Comparison of ENCODE assay signal across 8 mouse cellular contexts in genomic region chr2:30048101-30048501, GRCm38 (mm10). TPM values are rescaled to one million over a fixed set of nuclear protein-coding genes. Genes with fewer than 3 reads are reported as not detected.
A peak's percentile ranks its signal among the peaks of the same experiment; 100 is the strongest.
DNase-seq lines count a peak whose midpoint lies in the region; ATAC-seq and TF ChIP-seq lines count a peak whose summit lies in the region.

No protein-coding gene starts in this region.

- no peak for ATAC-seq in heart, embryonic 13.5 days (ENCODE audit: extremely low read depth, insufficient number of reproducible peaks, low FRiP score, low TSS enrichment)
- ATAC-seq in forebrain, embryonic 14.5 days = no peak

- peak overlapping the region; percentile 79 for H3K4me2 ChIP-seq in heart, embryonic 13.5 days
- H3K4me2 ChIP-seq in forebrain, embryonic 14.5 days (ENCODE audit: low read length) = peak overlapping the region; percentile 63

- no peak for DNase-seq in heart, postnatal 10 days
- DNase-seq in forebrain, embryonic 14.5 days (ENCODE audit: low spot score) = peak; percentile 17
- DNase-seq in lung, postnatal 10 days = peak; percentile 28
- no peak for DNase-seq in thymus, postnatal 10 days (ENCODE audit: low spot score in 2 of 2)
- DNase-seq in adipocyte (ENCODE audit: low spot score) = no peak
- no peak for DNase-seq in urinary bladder, postnatal 4 days (ENCODE audit: low spot score in 2 of 2)

- H3K9me3 ChIP-seq in heart, embryonic 13.5 days = no peaks in the 10 kb centered on the region
- H3K9me3 ChIP-seq in E14TG2a.4 (ENCODE audit: low read length) = no peaks in the 10 kb centered on the region
- no peaks in the 10 kb centered on the region for H3K9me3 ChIP-seq in forebrain, embryonic 14.5 days (replicated peaks; ENCODE audit: control insufficient read depth, low read length)

- no peak; the same call in 1 of the 2 replicates for TF ChIP-seq CTCF in E14TG2a.4 (conservative IDR thresholded peaks at IDR 0.05; ENCODE audit: low read length)

- peak overlapping the region; percentile 88 for H3K9ac ChIP-seq in heart, embryonic 13.5 days
- H3K9ac ChIP-seq in forebrain, embryonic 14.5 days (ENCODE audit: low read length) = peak overlapping the region; percentile 74

- intact Hi-C loops in heart, postnatal 10 days (cut with DNase I) = loop anchor here (2.0 kb wide), 1 partner anchor 15 kb away; no protein-coding TSS in a partner anchor

- H3K4me1 ChIP-seq in heart, embryonic 13.5 days = peaks cover 7% of the 10 kb centered on the region
- H3K4me1 ChIP-seq in E14TG2a.4 (replicated peaks; ENCODE audit: low read depth, low read length) = peaks cover 77% of the 10 kb centered on the region
- H3K4me1 ChIP-seq in forebrain, embryonic 14.5 days (ENCODE audit: control insufficient read depth, insufficient read depth, low read length) = peaks cover 6% of the 10 kb centered on the region; the same call in 1 of the 2 replicates

- H3K4me3 ChIP-seq in heart, embryonic 13.5 days = peak overlapping the region; percentile 76
- H3K4me3 ChIP-seq in E14TG2a.4 (replicated peaks; ENCODE audit: low read length) = peak overlapping the region; percentile 86
- peak overlapping the region; percentile 60 for H3K4me3 ChIP-seq in forebrain, embryonic 14.5 days (ENCODE audit: low read depth, low read length)

- no peaks in the 10 kb centered on the region; the same call in 1 of the 2 replicates for H3K27me3 ChIP-seq in heart, embryonic 13.5 days (replicated peaks)
- no peaks in the 10 kb centered on the region for H3K27me3 ChIP-seq in E14TG2a.4 (ENCODE audit: insufficient read depth, low read length)
- H3K27me3 ChIP-seq in forebrain, embryonic 14.5 days (replicated peaks; ENCODE audit: control insufficient read depth, insufficient read depth, low read length) = no peaks in the 10 kb centered on the region

- 57% methylated on average over 11 of the region's 11 CpGs for WGBS in heart, embryonic 13.5 days
- 55% methylated on average over 11 of the region's 11 CpGs for WGBS in forebrain, embryonic 14.5 days

- H3K36me3 ChIP-seq in heart, embryonic 13.5 days = peaks cover 10% of the 10 kb centered on the region; the same call in 1 of the 2 replicates
- H3K36me3 ChIP-seq in E14TG2a.4 (ENCODE audit: insufficient read depth, low read length) = peaks cover 30% of the 10 kb centered on the region
- 0 out of 2 replicates have a peak, but pooled peaks cover 6% of the 10 kb centered on the region for H3K36me3 ChIP-seq in forebrain, embryonic 14.5 days (ENCODE audit: control insufficient read depth, insufficient read depth, low read length)

- H3K27ac ChIP-seq in heart, embryonic 13.5 days (replicated peaks) = peak overlapping the region; percentile 94
- peak overlapping the region; percentile 93; the same call in 1 of the 2 replicates for H3K27ac ChIP-seq in forebrain, embryonic 14.5 days (ENCODE audit: low read depth, low read length)

RNA-seq across cellular contexts. Expression of gene Wdr34, which starts 0.6 kb away (rescaled TPM):
- 17.9 and 18.8 TPM in 2 replicates for polyA plus RNA-seq in heart, embryonic 13.5 days (2015; fragmentation: Nextera tagmentation; extraction: Ambion mirVana)
- 10 to 100 TPM in 1 of 2 experiments, 1 to 10 TPM in 1; 9.1 to 11.6 TPM for total RNA-seq in heart, postnatal 10 days (2021)
- 51.4 and 63.1 TPM in 2 replicates for polyA plus RNA-seq in forebrain, embryonic 14.5 days (2014; fragmentation: Nextera tagmentation; extraction: Ambion mirVana)

RNA-seq across cellular contexts. Expression of gene Set, which starts 9.1 kb away (rescaled TPM):
- 214 and 239 TPM in 2 replicates for polyA plus RNA-seq in heart, embryonic 13.5 days (2015; fragmentation: Nextera tagmentation; extraction: Ambion mirVana)
- total RNA-seq in heart, postnatal 10 days (2021) = 100 to 1,000 TPM; 131 to 149 TPM
- polyA plus RNA-seq in forebrain, embryonic 14.5 days (2014; fragmentation: Nextera tagmentation; extraction: Ambion mirVana) = 379 and 393 TPM in 2 replicates

RNA-seq across cellular contexts. Expression of gene Pkn3, which starts 29.4 kb away (rescaled TPM):
- 13.1 and 13.2 TPM in 2 replicates for polyA plus RNA-seq in heart, embryonic 13.5 days (2015; fragmentation: Nextera tagmentation; extraction: Ambion mirVana)
- 10 to 100 TPM; 11.4 to 12.9 TPM for total RNA-seq in heart, postnatal 10 days (2021)
- polyA plus RNA-seq in forebrain, embryonic 14.5 days (2014; fragmentation: Nextera tagmentation; extraction: Ambion mirVana) = 2.2 and 2.5 TPM in 2 replicates

RNA-seq across cellular contexts. Expression of gene Zdhhc12, which starts 45.3 kb away (rescaled TPM):
- 36.5 and 45.5 TPM in 2 replicates for polyA plus RNA-seq in heart, embryonic 13.5 days (2015; fragmentation: Nextera tagmentation; extraction: Ambion mirVana)
- 1 to 10 TPM; 7.5 to 7.8 TPM for total RNA-seq in heart, postnatal 10 days (2021)
- polyA plus RNA-seq in forebrain, embryonic 14.5 days (2014; fragmentation: Nextera tagmentation; extraction: Ambion mirVana) = 21.6 and 24.1 TPM in 2 replicates

Comparison
In these comparisons a context has a peak if more than half of its experiments do, and no peak if none do; other contexts are left out.
1. DNase-seq: peak in forebrain, embryonic 14.5 days (single experiment) and lung, postnatal 10 days (single experiment); none in heart, postnatal 10 days (0 of 2), thymus, postnatal 10 days (0 of 2), adipocyte (single experiment) and urinary bladder, postnatal 4 days (0 of 2).
2. Peak in every context shown above with its lines, with median percentiles within 50 percentile points of each other: H3K4me3 ChIP-seq.